Mouse (Mus musculus): ENCODE results near the gene Mecr. TPM values are rescaled to one million over a fixed set of nuclear protein-coding genes. Genes with fewer than 3 reads are reported as not detected.

Gene Mecr
- polyA plus RNA-seq, 1 experiment: 304 TPM

- Histone ChIP-seq H3K4me3 (ENCODE audit: insufficient read depth, low read depth, low read length) (no peak overlapping the region), H3K27ac (replicated peaks; ENCODE audit: low read depth, low read length) (no peak overlapping the region), H3K4me1 (ENCODE audit: control insufficient read depth, insufficient read depth, insufficient read length, low read length) (no peaks in the 10 kb centered on the region)
Observed at GRCm38 (mm10) chr4:131860492-131861340, 17.4 kb downstream of the Mecr start.

- H3K4me1 ChIP-seq (ENCODE audit: control insufficient read depth, insufficient read depth, insufficient read length, low read length): no peaks in the 10 kb centered on the region
- no peak overlapping the region for H3K4me3 ChIP-seq (ENCODE audit: insufficient read depth, low read depth, low read length)
- H3K27ac ChIP-seq (replicated peaks; ENCODE audit: low read depth, low read length): no peak overlapping the region
Observed at GRCm38 (mm10) chr4:131861341-131861739, 18.1 kb downstream of the Mecr start.

- Histone ChIP-seq H3K4me3 (ENCODE audit: insufficient read depth, low read depth, low read length) (peak overlapping the region; percentile 66), H3K27ac (replicated peaks; ENCODE audit: low read depth, low read length) (peak overlapping the region; percentile 92), H3K4me1 (ENCODE audit: control insufficient read depth, insufficient read depth, insufficient read length, low read length) (peaks cover 17% of the 10 kb centered on the region)
Observed at GRCm38 (mm10) chr4:131872672-131873292, 29.5 kb downstream of the Mecr start.

GRCm38 (mm10) chr4:131873293-131874168, 30.3 kb downstream of the Mecr start, which contains the start of gene Srsf4:
Srsf4 (plus strand) TSS chr4:131873617.
- Histone ChIP-seq H3K27ac (replicated peaks; ENCODE audit: low read depth, low read length) (peak within 1 kb of the TSS; percentile 97), H3K4me3 (ENCODE audit: insufficient read depth, low read depth, low read length) (peak within 1 kb of the TSS; percentile 98), H3K4me1 (ENCODE audit: control insufficient read depth, insufficient read depth, insufficient read length, low read length) (peaks cover 19% of the 10 kb centered on the region)

- Histone ChIP-seq H3K4me3 (ENCODE audit: insufficient read depth, low read depth, low read length) (peak overlapping the region; percentile 98), H3K4me1 (ENCODE audit: control insufficient read depth, insufficient read depth, insufficient read length, low read length) (peaks cover 19% of the 10 kb centered on the region), H3K27ac (replicated peaks; ENCODE audit: low read depth, low read length) (peak overlapping the region; percentile 86)
Observed at GRCm38 (mm10) chr4:131874169-131874536, 30.9 kb downstream of the Mecr start.

GRCm38 (mm10) chr4:131874567-131874966, 31.3 kb downstream of the Mecr start:
- peak overlapping the region; percentile 98 for H3K4me3 ChIP-seq (ENCODE audit: insufficient read depth, low read depth, low read length)
- H3K4me1 ChIP-seq (ENCODE audit: control insufficient read depth, insufficient read depth, insufficient read length, low read length): peaks cover 22% of the 10 kb centered on the region
- peak overlapping the region; percentile 86 for H3K27ac ChIP-seq (replicated peaks; ENCODE audit: low read depth, low read length)

GRCm38 (mm10) chr4:131875242-131875641, 32.0 kb downstream of the Mecr start:
- Histone ChIP-seq H3K27ac (replicated peaks; ENCODE audit: low read depth, low read length) (no peak overlapping the region), H3K4me3 (ENCODE audit: insufficient read depth, low read depth, low read length) (peak overlapping the region; percentile 31; the same call in 1 of the 2 replicates), H3K4me1 (ENCODE audit: control insufficient read depth, insufficient read depth, insufficient read length, low read length) (peaks cover 25% of the 10 kb centered on the region)

- Histone ChIP-seq H3K4me1 (ENCODE audit: control insufficient read depth, insufficient read depth, insufficient read length, low read length) (peaks cover 34% of the 10 kb centered on the region), H3K4me3 (ENCODE audit: insufficient read depth, low read depth, low read length) (no peak overlapping the region), H3K27ac (replicated peaks; ENCODE audit: low read depth, low read length) (no peak overlapping the region)
Observed at GRCm38 (mm10) chr4:131876836-131877235, 33.6 kb downstream of the Mecr start.

GRCm38 (mm10) chr4:131879692-131880091, 36.4 kb downstream of the Mecr start:
- no peak overlapping the region for H3K4me3 ChIP-seq (ENCODE audit: insufficient read depth, low read depth, low read length)
- H3K27ac ChIP-seq (replicated peaks; ENCODE audit: low read depth, low read length): no peak overlapping the region
- H3K4me1 ChIP-seq (ENCODE audit: control insufficient read depth, insufficient read depth, insufficient read length, low read length): peaks cover 47% of the 10 kb centered on the region

- Histone ChIP-seq H3K27ac (replicated peaks; ENCODE audit: low read depth, low read length) (0 out of 2 replicates have a peak overlapping the region, but pooled peaks have one; percentile 1), H3K4me3 (ENCODE audit: insufficient read depth, low read depth, low read length) (no peak overlapping the region), H3K4me1 (ENCODE audit: control insufficient read depth, insufficient read depth, insufficient read length, low read length) (peaks cover 44% of the 10 kb centered on the region)
Observed at GRCm38 (mm10) chr4:131881306-131881705, 38.0 kb downstream of the Mecr start.

- Histone ChIP-seq H3K27ac (replicated peaks; ENCODE audit: low read depth, low read length) (no peak overlapping the region), H3K4me1 (ENCODE audit: control insufficient read depth, insufficient read depth, insufficient read length, low read length) (peaks cover 37% of the 10 kb centered on the region), H3K4me3 (ENCODE audit: insufficient read depth, low read depth, low read length) (no peak overlapping the region)
Observed at GRCm38 (mm10) chr4:131883571-131883970, 40.3 kb downstream of the Mecr start.

- Histone ChIP-seq H3K27ac (replicated peaks; ENCODE audit: low read depth, low read length) (peak overlapping the region; percentile 27; the same call in 1 of the 2 replicates), H3K4me1 (ENCODE audit: control insufficient read depth, insufficient read depth, insufficient read length, low read length) (peaks cover 32% of the 10 kb centered on the region), H3K4me3 (ENCODE audit: insufficient read depth, low read depth, low read length) (no peak overlapping the region)
Observed at GRCm38 (mm10) chr4:131885376-131885775, 42.1 kb downstream of the Mecr start.

GRCm38 (mm10) chr4:131888564-131888963, 45.3 kb downstream of the Mecr start:
- Histone ChIP-seq H3K4me3 (ENCODE audit: insufficient read depth, low read depth, low read length) (no peak overlapping the region), H3K27ac (replicated peaks; ENCODE audit: low read depth, low read length) (no peak overlapping the region), H3K4me1 (ENCODE audit: control insufficient read depth, insufficient read depth, insufficient read length, low read length) (peaks cover 18% of the 10 kb centered on the region)

GRCm38 (mm10) chr4:131890692-131891091, 47.4 kb downstream of the Mecr start:
- Histone ChIP-seq H3K4me3 (ENCODE audit: insufficient read depth, low read depth, low read length) (no peak overlapping the region), H3K27ac (replicated peaks; ENCODE audit: low read depth, low read length) (no peak overlapping the region), H3K4me1 (ENCODE audit: control insufficient read depth, insufficient read depth, insufficient read length, low read length) (0 out of 2 replicates have a peak, but pooled peaks cover 7% of the 10 kb centered on the region)

- H3K27ac ChIP-seq (replicated peaks; ENCODE audit: low read depth, low read length): no peak overlapping the region
- H3K4me3 ChIP-seq (ENCODE audit: insufficient read depth, low read depth, low read length): no peak overlapping the region
- H3K4me1 ChIP-seq (ENCODE audit: control insufficient read depth, insufficient read depth, insufficient read length, low read length): no peaks in the 10 kb centered on the region
Observed at GRCm38 (mm10) chr4:131897109-131897508, 53.8 kb downstream of the Mecr start.

Measured in brown adipose tissue, adult 24 weeks (tissue).